Mouse (Mus musculus): ENCODE data around the gene Gna12. TPM values are rescaled to one million over a fixed set of nuclear protein-coding genes. Genes with fewer than 3 reads are reported as not detected.
A peak's percentile ranks its signal among the peaks of the same experiment; 100 is the strongest.

Gna12 gene
- polyA plus RNA-seq, 1 experiment: 49.5 TPM

DNA sequence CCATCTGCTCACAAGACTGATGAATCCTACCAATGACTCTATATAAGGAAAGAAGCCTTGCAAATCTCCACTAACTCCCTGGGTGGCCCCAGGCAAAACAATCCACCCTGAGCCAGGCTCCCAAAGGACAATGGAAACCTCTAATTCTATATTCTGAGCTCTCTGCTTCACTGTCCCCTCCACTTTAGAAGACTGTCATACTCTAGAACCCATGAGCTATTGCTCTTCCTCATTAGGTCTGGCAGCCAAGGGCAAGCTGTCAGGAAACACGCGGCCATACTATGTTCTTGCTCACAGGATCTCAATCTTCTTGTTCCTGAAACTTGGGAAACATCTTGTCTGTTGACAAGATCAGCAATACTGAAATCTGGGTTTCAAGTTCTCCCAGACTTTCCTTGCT is 24.0 kb downstream of the Gna12 start:
- H3K4me3 ChIP-seq (ENCODE audit: insufficient read depth, low read length): no peak overlapping the region
- TF ChIP-seq CTCF (IDR thresholded peaks at IDR 0.05; ENCODE audit: borderline replicate concordance, insufficient read depth, low read length) (no peak), POLR2A (IDR thresholded peaks at IDR 0.05; ENCODE audit: low read depth, low read length) (no peak)
- no peak overlapping the region for H3K27ac ChIP-seq (ENCODE audit: insufficient read depth, low read length)
- peaks cover 7% of the 10 kb centered on the region for H3K4me1 ChIP-seq (ENCODE audit: control insufficient read depth, insufficient read depth, low read length)

DNA sequence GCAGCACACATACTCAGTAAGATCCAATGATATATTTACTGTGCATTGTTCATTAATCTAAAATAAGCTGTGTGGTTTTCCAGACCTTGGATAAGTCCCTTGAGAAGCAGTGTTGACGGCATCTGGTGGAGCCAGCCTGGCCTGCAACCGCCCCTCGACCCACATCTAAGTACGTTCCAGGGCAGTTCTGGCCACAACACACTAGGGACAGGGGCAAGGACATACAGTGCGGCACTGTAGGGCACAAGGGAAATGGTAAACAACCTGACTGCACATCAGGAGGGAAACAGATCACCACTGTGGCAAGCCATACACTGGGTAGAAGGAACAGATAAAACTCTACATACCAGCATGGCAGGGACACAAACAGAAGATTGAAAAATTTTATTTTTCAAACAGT is 28.4 kb downstream of the Gna12 start:
- H3K4me1 ChIP-seq (ENCODE audit: control insufficient read depth, insufficient read depth, low read length): peaks cover 2% of the 10 kb centered on the region
- no peak for TF ChIP-seq CTCF (IDR thresholded peaks at IDR 0.05; ENCODE audit: borderline replicate concordance, insufficient read depth, low read length)
- no peak for TF ChIP-seq POLR2A (IDR thresholded peaks at IDR 0.05; ENCODE audit: low read depth, low read length)
- H3K27ac ChIP-seq (ENCODE audit: insufficient read depth, low read length): no peak overlapping the region
- no peak overlapping the region for H3K4me3 ChIP-seq (ENCODE audit: insufficient read depth, low read length)

DNA sequence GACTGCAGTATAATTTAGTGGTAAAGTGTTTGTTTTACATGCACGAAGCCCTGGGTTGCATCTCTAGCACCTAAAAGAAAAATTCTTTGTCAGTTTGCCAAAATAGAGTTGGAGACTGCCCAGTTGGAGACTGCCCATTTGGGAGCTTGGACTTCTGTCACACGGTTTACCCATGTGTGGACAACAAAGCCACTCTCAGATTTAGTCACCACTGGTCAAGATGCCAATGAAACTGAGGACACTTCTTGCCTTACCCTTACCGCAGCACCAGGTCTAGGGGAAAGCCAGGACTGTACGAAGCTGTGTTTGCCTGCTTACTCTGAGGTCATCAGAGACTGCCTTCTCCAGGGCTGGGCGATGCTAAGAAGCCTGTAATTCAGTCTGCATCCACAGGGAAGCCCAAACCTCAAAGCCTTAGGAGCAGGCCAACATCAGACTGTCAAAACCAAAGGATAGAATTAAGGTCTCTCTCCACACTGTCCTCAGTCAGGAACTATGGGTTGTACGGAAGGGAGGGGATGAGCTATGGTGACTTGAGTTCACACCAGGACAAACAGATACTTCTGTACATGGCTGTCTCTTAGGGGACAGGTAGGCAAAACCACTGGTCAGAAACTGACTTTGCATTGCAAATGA is 29.8 kb downstream of the Gna12 start:
- no peaks in the 10 kb centered on the region for H3K4me1 ChIP-seq (ENCODE audit: control insufficient read depth, insufficient read depth, low read length)
- no peak overlapping the region for H3K4me3 ChIP-seq (ENCODE audit: insufficient read depth, low read length)
- TF ChIP-seq POLR2A (IDR thresholded peaks at IDR 0.05; ENCODE audit: low read depth, low read length) (no peak), CTCF (IDR thresholded peaks at IDR 0.05; ENCODE audit: borderline replicate concordance, insufficient read depth, low read length) (no peak)
- H3K27ac ChIP-seq (ENCODE audit: insufficient read depth, low read length): no peak overlapping the region

DNA sequence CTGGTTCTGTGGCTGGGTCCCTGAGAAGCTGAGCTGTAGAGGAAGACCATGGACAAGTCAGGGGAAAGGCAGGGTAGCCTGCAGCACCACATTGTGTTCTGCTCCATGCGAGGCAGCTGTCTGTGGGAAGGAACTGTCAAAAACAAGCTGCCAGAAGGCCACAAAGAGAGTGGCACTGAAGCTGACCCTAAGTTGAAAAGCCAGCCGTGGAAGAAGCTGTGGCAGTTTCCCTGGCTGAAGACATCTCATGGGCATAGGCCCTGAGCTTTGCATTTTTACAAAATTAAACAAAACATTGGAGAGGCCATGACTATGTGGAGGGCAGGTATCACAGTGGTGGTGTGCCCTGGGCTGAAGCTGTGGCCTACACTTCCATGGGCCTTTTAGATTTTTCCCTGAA is 31.0 kb downstream of the Gna12 start:
- no peak for TF ChIP-seq CTCF (IDR thresholded peaks at IDR 0.05; ENCODE audit: borderline replicate concordance, insufficient read depth, low read length)
- no peak for TF ChIP-seq POLR2A (IDR thresholded peaks at IDR 0.05; ENCODE audit: low read depth, low read length)
- H3K27ac ChIP-seq (ENCODE audit: insufficient read depth, low read length): no peak overlapping the region
- H3K4me3 ChIP-seq (ENCODE audit: insufficient read depth, low read length): no peak overlapping the region
- H3K4me1 ChIP-seq (ENCODE audit: control insufficient read depth, insufficient read depth, low read length): no peaks in the 10 kb centered on the region

DNA sequence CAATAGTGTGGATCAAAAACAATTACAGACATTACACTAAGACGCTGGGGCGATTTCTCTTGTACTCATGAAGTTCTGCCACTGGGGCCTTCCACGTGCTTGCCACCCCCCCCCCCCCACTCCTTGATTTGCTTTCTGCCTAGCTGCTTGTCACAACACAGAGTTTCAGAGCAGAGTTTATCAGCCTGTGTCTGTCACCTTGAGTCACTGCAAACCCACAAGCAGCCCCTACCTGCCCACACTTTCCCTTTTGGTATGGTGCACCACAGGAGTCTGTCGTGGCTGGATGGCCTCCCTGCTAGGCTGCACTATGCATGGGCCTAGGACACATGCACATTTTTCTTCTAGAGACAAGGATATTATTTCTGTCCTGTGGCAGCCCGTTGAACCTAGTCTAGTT is 31.5 kb downstream of the Gna12 start:
- TF ChIP-seq POLR2A (IDR thresholded peaks at IDR 0.05; ENCODE audit: low read depth, low read length) (no peak), CTCF (IDR thresholded peaks at IDR 0.05; ENCODE audit: borderline replicate concordance, insufficient read depth, low read length) (no peak)
- H3K27ac ChIP-seq (ENCODE audit: insufficient read depth, low read length): no peak overlapping the region
- no peak overlapping the region for H3K4me3 ChIP-seq (ENCODE audit: insufficient read depth, low read length)
- H3K4me1 ChIP-seq (ENCODE audit: control insufficient read depth, insufficient read depth, low read length): no peaks in the 10 kb centered on the region

DNA sequence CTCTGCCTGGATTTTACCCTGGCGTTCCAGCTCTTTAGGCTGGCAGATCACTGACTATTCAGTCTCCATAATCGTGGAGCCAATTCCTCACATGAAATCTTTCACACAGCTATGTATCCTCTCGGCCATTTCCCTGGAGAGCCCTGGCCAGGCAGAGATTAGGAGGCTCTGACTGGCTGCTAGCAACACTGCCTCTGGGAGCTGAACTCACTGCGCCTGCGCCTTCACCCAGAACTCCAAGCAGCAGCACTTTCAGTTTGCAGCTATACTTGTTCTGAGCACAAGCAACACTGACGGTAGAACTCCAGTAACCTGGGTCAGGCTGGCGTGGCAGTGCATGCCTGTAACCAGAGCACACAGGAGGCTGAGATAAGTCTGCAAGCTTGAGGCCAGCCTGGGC is 32.1 kb downstream of the Gna12 start:
- no peak overlapping the region for H3K4me3 ChIP-seq (ENCODE audit: insufficient read depth, low read length)
- no peak overlapping the region for H3K27ac ChIP-seq (ENCODE audit: insufficient read depth, low read length)
- no peaks in the 10 kb centered on the region for H3K4me1 ChIP-seq (ENCODE audit: control insufficient read depth, insufficient read depth, low read length)
- no peak for TF ChIP-seq POLR2A (IDR thresholded peaks at IDR 0.05; ENCODE audit: low read depth, low read length)
- no peak for TF ChIP-seq CTCF (IDR thresholded peaks at IDR 0.05; ENCODE audit: borderline replicate concordance, insufficient read depth, low read length)

DNA sequence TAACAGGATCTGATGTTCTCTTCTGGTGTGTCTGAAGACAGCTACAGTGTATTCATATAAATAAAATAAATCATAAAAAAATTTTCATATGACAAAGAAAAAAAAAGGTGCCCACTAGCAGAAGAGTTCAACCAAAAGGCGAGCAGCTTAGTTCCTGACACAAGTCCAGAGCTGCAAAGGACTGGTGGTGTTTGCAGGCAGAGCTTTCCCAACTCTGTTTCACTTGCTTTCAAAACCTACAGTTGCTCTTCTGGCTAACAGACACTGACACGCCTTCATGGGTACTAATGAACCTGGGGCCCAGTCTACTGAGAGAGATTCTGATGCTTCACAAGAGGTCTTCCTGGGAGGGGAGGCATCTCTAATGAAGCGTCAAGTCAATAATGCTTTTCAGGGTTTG is 34.2 kb downstream of the Gna12 start:
- Histone ChIP-seq H3K27ac (ENCODE audit: insufficient read depth, low read length) (no peak overlapping the region), H3K4me1 (ENCODE audit: control insufficient read depth, insufficient read depth, low read length) (peaks cover 11% of the 10 kb centered on the region; the same call in 1 of the 2 replicates), H3K4me3 (ENCODE audit: insufficient read depth, low read length) (no peak overlapping the region)
- TF ChIP-seq POLR2A (IDR thresholded peaks at IDR 0.05; ENCODE audit: low read depth, low read length) (no peak), CTCF (IDR thresholded peaks at IDR 0.05; ENCODE audit: borderline replicate concordance, insufficient read depth, low read length) (no peak)

DNA sequence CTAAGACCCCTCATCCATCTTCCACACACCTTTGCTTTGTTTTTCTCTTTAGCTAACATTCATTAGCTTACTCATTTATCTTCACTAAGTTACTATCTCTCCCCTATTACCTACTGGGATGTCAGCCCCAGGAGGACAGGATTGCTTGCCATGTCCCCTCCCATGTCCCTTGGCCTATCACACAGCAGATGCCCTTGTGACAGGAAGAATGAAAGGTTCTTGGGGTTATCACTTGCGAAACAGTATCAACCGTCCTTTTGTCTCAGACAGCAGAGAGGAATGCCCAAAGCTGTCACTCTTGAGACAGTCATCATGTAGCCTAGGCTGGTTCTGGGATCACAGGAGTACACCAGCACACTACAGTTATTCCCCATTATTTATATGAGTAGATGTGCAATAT is 35.1 kb downstream of the Gna12 start:
- H3K4me1 ChIP-seq (ENCODE audit: control insufficient read depth, insufficient read depth, low read length): peaks cover 12% of the 10 kb centered on the region

DNA sequence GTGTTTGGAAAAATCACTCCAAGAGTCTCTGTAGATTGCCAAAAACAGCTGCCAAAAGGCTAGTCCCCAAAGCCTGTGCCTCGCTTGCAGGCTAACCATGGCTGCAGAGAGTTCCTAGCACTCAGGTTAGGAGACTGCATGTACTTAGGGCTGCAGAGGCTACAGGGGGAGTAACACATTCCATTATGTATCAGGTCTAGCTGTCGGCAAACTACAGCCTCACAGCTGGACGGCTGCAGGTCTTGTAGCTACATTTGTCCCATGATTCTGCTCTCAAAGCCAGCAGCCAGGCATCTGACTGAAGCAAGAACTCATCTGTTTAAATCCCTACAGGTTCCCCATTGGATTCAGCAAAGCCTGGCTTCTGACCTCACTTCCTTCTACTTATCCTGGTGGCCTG is 35.5 kb downstream of the Gna12 start:
- Histone ChIP-seq H3K27ac (ENCODE audit: insufficient read depth, low read length) (no peak overlapping the region), H3K4me1 (ENCODE audit: control insufficient read depth, insufficient read depth, low read length) (peaks cover 12% of the 10 kb centered on the region), H3K4me3 (ENCODE audit: insufficient read depth, low read length) (no peak overlapping the region)
- no peak for TF ChIP-seq POLR2A (IDR thresholded peaks at IDR 0.05; ENCODE audit: low read depth, low read length)

More for the DNA sequence above, 35.1 kb downstream of the Gna12 start:
- no peak overlapping the region for H3K27ac ChIP-seq (ENCODE audit: insufficient read depth, low read length)
- TF ChIP-seq POLR2A (IDR thresholded peaks at IDR 0.05; ENCODE audit: low read depth, low read length): no peak
- no peak for TF ChIP-seq CTCF (IDR thresholded peaks at IDR 0.05; ENCODE audit: borderline replicate concordance, insufficient read depth, low read length)
- H3K4me3 ChIP-seq (ENCODE audit: insufficient read depth, low read length): no peak overlapping the region

DNA sequence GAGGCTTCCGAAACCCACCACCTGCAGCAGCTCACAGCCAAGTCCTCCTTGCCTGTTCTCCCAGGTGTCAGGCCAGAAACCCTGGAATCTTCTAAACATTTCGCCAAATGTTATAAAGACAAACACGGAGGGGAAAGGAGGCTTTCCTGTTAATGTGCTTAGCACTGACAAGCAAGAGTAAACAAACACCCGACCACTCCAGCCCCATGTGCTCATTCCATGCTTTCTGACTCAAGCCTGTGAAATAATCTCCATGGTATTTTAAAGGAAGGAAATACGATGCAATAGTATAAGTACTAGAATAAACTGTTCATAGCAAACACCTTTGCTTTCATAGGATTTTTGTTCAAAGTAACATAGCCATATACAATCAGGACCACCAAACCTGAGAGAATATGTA is 38.0 kb downstream of the Gna12 start:
- H3K4me3 ChIP-seq (ENCODE audit: insufficient read depth, low read length): no peak overlapping the region
- peak overlapping the region; percentile 83 for H3K27ac ChIP-seq (ENCODE audit: insufficient read depth, low read length)
- H3K4me1 ChIP-seq (ENCODE audit: control insufficient read depth, insufficient read depth, low read length): peaks cover 15% of the 10 kb centered on the region
- TF ChIP-seq POLR2A (IDR thresholded peaks at IDR 0.05; ENCODE audit: low read depth, low read length): no peak
- TF ChIP-seq CTCF (IDR thresholded peaks at IDR 0.05; ENCODE audit: borderline replicate concordance, insufficient read depth, low read length): no peak
